Mouse (Mus musculus) lung, postnatal 0 days (tissue): Measurements from ENCODE around the gene Rbfox1. TPM values are rescaled to one million over a fixed set of nuclear protein-coding genes. Genes with fewer than 3 reads are reported as not detected.

Experiments
- ATAC-seq: fragments of 200-750 bp; cut with Nextera tagmentation; 2 replicates; pipeline ENCODE4 v1.8.0; 2017; ENCODE audit warnings: moderate library complexity
- DNase-seq: peaks from one replicate; pipeline ENCODE4 v3.0.0-alpha.2; 2016; ENCODE audit warnings: low spot score
- H3K27ac ChIP-seq: fragments of 300-500 bp; sonication (generic); 2 replicates; pipeline ENCODE4 v1.5.1; 2014; ENCODE audit warnings: antibody characterized with exemption, mild to moderate bottlenecking, low read length, mixed read lengths
- H3K27me3 ChIP-seq: fragments of 300-500 bp; sonication (generic); replicated peaks from 2 replicates; pipeline ENCODE4 v1.6.1; 2014; ENCODE audit warnings: low read length, mixed read lengths; ENCODE audit not compliant: insufficient read depth
- H3K36me3 ChIP-seq: fragments of 300-500 bp; sonication (generic); 2 replicates; pipeline ENCODE4 v1.6.1; 2014; ENCODE audit warnings: low read length, mixed read lengths; ENCODE audit not compliant: insufficient read depth
- H3K4me1 ChIP-seq: fragments of 300-500 bp; sonication (generic); 2 replicates; pipeline ENCODE4 v1.6.1; 2014; ENCODE audit warnings: antibody characterized with exemption, low read depth, low read length, mixed read lengths; ENCODE audit not compliant: insufficient read depth
- H3K4me2 ChIP-seq: fragments of 300-500 bp; sonication (generic); replicated peaks from 2 replicates; pipeline ENCODE4 v1.6.1; 2014; ENCODE audit warnings: low read depth, mild to moderate bottlenecking, low read length, moderate library complexity, mixed read lengths
- H3K4me3 ChIP-seq: fragments of 300-500 bp; sonication (generic); 2 replicates; pipeline ENCODE4 v1.5.1; 2014; ENCODE audit warnings: low read depth, low read length
- H3K9ac ChIP-seq: fragments of 300-500 bp; sonication (generic); replicated peaks from 2 replicates; pipeline ENCODE4 v1.6.1; 2014; ENCODE audit warnings: low read depth, mild to moderate bottlenecking
- H3K9me3 ChIP-seq: fragments of 300-500 bp; sonication (generic); 2 replicates; pipeline ENCODE4 v1.6.1; 2016; ENCODE audit warnings: low read length, mixed read lengths
- CTCF ChIP-seq: IDR thresholded peaks from 2 replicates; pipeline ENCODE4 v1.5.1; 2016; ENCODE audit warnings: antibody characterized with exemption, mild to moderate bottlenecking
- EP300 ChIP-seq: IDR thresholded peaks from 2 replicates; pipeline ENCODE4 v1.6.1; 2016; ENCODE audit warnings: antibody characterized with exemption, mild to moderate bottlenecking, control low read depth
- WGBS: fragments of 180-500 bp; shearing (Covaris S2); extraction: QIAGEN DNeasy Blood & Tissue Kit; methylation state at CpG from one replicate; pipeline ENCODE4 v1.1.7; 2014; 5-methylcytosine and 5-hydroxymethylcytosine counted together
- polyA plus RNA-seq: library from polyadenylated mRNA; unstranded; fragments of >200 nt; fragmentation: Nextera tagmentation; extraction: Ambion mirVana; gene quantifications from 2 replicates; pipeline ENCODE4 v1.2.1, GENCODE M21; 2015

Gene Rbfox1
- polyA plus RNA-seq, 1 experiment from 2014 or later, result 0.25 TPM

DNA sequence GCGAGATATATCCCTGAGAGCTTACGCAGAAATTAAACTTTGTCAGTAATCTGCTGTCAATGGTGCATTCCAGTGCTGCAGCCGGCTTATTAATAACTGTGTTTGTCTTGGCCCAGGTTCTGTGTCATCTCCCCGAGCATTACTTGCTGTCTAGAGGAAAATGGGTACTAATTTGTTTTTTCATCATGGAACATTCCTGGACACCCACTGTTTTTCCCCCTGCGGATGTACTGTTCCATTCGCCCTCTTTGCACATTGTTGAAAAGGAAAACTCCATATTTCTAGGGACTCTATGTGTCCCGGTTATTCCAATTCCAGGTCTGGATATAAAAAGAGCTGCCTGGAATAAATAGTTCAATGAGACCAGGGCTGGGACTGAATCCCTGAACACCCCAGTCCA lies 262.8 kb downstream of the Rbfox1 start:
- H3K4me2 ChIP-seq, result no peak overlapping the region
- no peak overlapping the region for H3K27ac ChIP-seq
- H3K4me3 ChIP-seq, result no peak overlapping the region
- ATAC-seq (no peak), DNase-seq (no peak)
- H3K4me1 ChIP-seq, result no peaks in the 10 kb centered on the region
- WGBS, result 65% methylated on average over 7 of the region's 7 CpGs
- no peaks in the 10 kb centered on the region for H3K36me3 ChIP-seq
- TF ChIP-seq CTCF, result no peak
- no peak for TF ChIP-seq EP300
- H3K9me3 ChIP-seq, result no peaks in the 10 kb centered on the region
- no peaks in the 10 kb centered on the region for H3K27me3 ChIP-seq
- H3K9ac ChIP-seq, result no peak overlapping the region

DNA sequence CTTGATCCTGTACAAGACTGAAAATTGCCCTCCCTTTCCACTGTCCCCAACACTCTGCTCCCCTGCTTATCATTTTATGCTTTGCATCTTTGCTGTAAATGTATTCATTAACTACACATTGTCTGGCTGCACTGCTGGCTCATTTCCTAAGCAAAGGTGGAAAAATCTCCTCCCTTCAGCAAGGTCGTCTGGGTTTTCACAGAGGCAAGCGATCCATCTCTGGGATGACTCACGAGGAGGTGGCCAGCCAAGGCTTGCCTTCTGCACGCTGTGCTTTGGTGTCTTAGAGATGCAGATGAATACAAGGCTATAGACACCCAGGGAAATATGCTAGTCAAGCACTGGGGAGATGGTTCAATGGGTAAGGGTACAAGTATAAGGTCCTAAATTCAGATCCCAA lies 264.2 kb downstream of the Rbfox1 start:
- no peak overlapping the region for H3K4me2 ChIP-seq
- no peak overlapping the region for H3K27ac ChIP-seq
- H3K4me3 ChIP-seq, result no peak overlapping the region
- DNase-seq (no peak), ATAC-seq (no peak)
- WGBS, result 66% methylated on average over 4 of the region's 4 CpGs
- no peak for TF ChIP-seq EP300
- TF ChIP-seq CTCF, result no peak
- H3K9ac ChIP-seq, result no peak overlapping the region
- H3K36me3 ChIP-seq, result no peaks in the 10 kb centered on the region
- no peaks in the 10 kb centered on the region for H3K27me3 ChIP-seq
- H3K9me3 ChIP-seq, result no peaks in the 10 kb centered on the region
- H3K4me1 ChIP-seq, result no peaks in the 10 kb centered on the region

DNA sequence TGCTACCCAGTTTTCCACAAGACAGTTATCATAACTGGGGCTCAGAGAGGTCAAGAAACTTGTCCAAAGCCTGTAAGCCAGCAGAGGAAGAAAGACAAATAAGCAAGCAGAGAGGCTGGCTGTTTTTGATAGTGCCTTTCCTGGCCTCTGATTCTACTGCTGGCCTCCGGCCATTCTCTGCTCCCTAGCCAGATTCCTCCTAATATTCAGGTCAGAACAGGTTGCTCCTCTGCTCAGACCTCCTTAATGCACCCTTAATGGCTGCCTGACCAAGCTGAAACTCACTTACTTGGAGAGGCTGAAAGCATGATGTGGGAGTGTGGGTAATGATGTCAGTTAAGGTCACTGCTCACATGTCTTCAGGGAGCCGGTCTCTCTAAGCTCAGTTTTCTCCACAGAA lies 270.4 kb downstream of the Rbfox1 start:
- DNase-seq (no peak), ATAC-seq (no peak)
- WGBS, result 72% methylated on average over 2 of the region's 2 CpGs
- no peak overlapping the region for H3K9ac ChIP-seq
- no peaks in the 10 kb centered on the region for H3K4me1 ChIP-seq
- no peaks in the 10 kb centered on the region for H3K27me3 ChIP-seq
- no peaks in the 10 kb centered on the region for H3K36me3 ChIP-seq
- no peak for TF ChIP-seq EP300
- TF ChIP-seq CTCF, result no peak
- no peak overlapping the region for H3K4me2 ChIP-seq
- H3K27ac ChIP-seq, result no peak overlapping the region
- no peak overlapping the region for H3K4me3 ChIP-seq
- no peaks in the 10 kb centered on the region for H3K9me3 ChIP-seq

DNA sequence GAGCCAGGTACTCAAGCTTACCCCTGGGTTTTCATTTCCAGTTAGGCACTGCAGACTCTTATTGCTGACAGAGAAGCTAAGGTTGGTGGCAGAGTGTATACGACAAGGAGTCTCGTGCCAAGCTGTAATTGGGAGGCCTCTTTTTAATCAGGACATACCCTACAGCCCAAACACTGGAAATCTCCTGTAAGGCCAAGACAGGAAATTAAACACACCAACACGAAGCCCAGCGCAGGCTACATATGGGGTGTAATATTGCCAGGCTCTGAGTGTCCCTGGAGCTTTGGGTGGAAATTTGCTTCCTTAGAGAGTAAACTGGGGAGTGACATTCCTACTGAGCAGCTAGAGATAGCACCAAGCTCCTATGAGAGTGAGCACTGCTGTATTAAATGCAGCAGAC lies 279.3 kb downstream of the Rbfox1 start:
- 72% methylated on average over 4 of the region's 4 CpGs for WGBS
- DNase-seq, result no peak
- no peak for TF ChIP-seq EP300
- no peak for TF ChIP-seq CTCF
- ATAC-seq, result no peak
- Histone ChIP-seq H3K27me3 (no peaks in the 10 kb centered on the region), H3K36me3 (no peaks in the 10 kb centered on the region), H3K9ac (no peak overlapping the region), H3K27ac (no peak overlapping the region), H3K9me3 (no peaks in the 10 kb centered on the region), H3K4me2 (no peak overlapping the region), H3K4me1 (no peaks in the 10 kb centered on the region), H3K4me3 (no peak overlapping the region)

DNA sequence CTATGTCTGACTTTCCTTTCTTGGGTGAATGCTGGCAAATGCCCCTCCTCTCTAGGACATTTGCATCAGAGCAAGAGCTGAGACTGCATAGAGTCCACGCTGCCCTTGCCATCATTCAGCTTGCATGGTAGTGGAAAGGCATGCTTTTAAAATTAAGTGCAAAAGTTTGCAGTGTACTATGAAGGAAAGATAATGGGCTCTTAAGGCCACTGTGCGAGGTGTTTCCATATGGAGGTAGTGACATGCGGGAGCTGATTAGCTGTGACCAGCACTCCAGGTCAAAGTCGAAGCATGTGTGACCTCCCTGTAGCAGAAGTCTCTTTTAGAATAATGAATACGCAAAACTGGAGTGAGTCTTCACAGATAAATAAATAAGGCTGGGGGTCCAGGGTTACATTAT lies 284.2 kb downstream of the Rbfox1 start:
- H3K27ac ChIP-seq, result no peak overlapping the region
- no peaks in the 10 kb centered on the region for H3K9me3 ChIP-seq
- no peak overlapping the region for H3K4me3 ChIP-seq
- whole genome bisulfite sequencing, result 48% methylated on average over 5 of the region's 5 CpGs
- ATAC-seq (no peak), DNase-seq (no peak)
- TF ChIP-seq CTCF, result no peak
- no peak for TF ChIP-seq EP300
- no peak overlapping the region for H3K9ac ChIP-seq
- no peaks in the 10 kb centered on the region for H3K4me1 ChIP-seq
- no peaks in the 10 kb centered on the region for H3K36me3 ChIP-seq
- no peak overlapping the region for H3K4me2 ChIP-seq
- H3K27me3 ChIP-seq, result no peaks in the 10 kb centered on the region

DNA sequence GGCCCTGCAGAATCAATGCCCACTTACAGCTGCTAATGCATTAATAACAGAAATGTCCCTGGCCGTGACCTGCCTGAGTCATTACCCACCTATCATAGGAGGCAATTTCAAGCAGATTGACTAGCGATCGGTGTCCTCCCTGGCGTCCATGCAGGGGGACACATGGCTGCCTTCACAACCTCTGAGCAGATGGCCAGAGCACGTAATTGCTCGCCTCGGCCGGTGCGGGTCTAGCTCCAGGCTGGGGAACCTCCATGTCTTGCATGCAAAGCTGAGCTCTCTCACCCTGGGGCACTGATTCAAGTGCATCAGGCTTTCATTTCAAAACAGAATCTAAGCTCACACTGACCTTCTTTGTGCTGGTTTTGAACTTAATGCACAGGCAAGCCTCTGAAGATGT lies 295.7 kb downstream of the Rbfox1 start:
- Histone ChIP-seq H3K9me3 (no peaks in the 10 kb centered on the region), H3K27ac (no peak overlapping the region), H3K27me3 (no peaks in the 10 kb centered on the region), H3K4me1 (no peaks in the 10 kb centered on the region), H3K9ac (no peak overlapping the region), H3K4me3 (no peak overlapping the region), H3K4me2 (no peak overlapping the region), H3K36me3 (no peaks in the 10 kb centered on the region)
- TF ChIP-seq EP300 (no peak), CTCF (no peak)
- 85% methylated on average over 9 of the region's 9 CpGs for WGBS
- DNase-seq, result no peak
- no peak for ATAC-seq

DNA sequence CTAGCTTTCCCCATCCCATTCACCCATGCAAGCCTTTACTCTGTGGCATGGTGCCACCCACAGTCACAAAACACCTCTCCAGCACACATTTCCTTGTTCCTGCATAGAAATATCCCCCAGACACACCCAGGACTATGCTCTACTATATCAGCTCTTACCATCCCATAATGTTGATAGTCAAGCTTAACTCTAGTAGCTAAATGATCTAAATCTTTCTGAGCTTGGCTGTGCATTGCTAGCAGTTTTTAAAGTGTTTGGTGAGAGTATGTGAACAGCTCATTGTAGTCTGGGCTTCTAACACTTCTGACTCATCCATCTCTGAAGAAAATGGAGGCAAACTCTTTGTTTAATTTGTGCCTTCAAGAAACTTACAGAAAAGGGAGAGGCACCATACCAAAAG lies 297.2 kb downstream of the Rbfox1 start:
- ATAC-seq (no peak), DNase-seq (no peak)
- Histone ChIP-seq H3K4me3 (no peak overlapping the region), H3K4me1 (no peaks in the 10 kb centered on the region), H3K27me3 (no peaks in the 10 kb centered on the region), H3K36me3 (no peaks in the 10 kb centered on the region), H3K9ac (no peak overlapping the region), H3K9me3 (no peaks in the 10 kb centered on the region), H3K4me2 (no peak overlapping the region), H3K27ac (no peak overlapping the region)
- TF ChIP-seq CTCF (no peak), EP300 (no peak)
